Mouse (Mus musculus) right cerebral cortex, postnatal 25 days (tissue): ENCODE data around the gene Irf7.

Source experiments
- DNase-seq: peaks from one replicate; pipeline ENCODE4 v3.0.0; 2022

The Irf7 gene

GRCm38 (mm10) chr7:141219558-141220099 lies 46.7 kb downstream of the Irf7 start:
- no peak for DNase-seq

GRCm38 (mm10) chr7:141218557-141219133 lies 47.6 kb downstream of the Irf7 start:
- no peak for DNase-seq

GRCm38 (mm10) chr7:141218141-141218540 lies 48.1 kb downstream of the Irf7 start:
- no peak for DNase-seq

GRCm38 (mm10) chr7:141217343-141218013 lies 48.8 kb downstream of the Irf7 start:
- no peak for DNase-seq

- no peak for DNase-seq
These were observed 49.4 kb downstream of the Irf7 start for GRCm38 (mm10) chr7:141216894-141217293.

- DNase-seq = no peak
These were observed 50.2 kb downstream of the Irf7 start for GRCm38 (mm10) chr7:141215880-141216733.

GRCm38 (mm10) chr7:141215101-141215879 lies 51.0 kb downstream of the Irf7 start, which contains the start of gene Rassf7:
Gene Rassf7, plus strand, starts transcription at chr7:141215860.
- peak; percentile 76 for DNase-seq

GRCm38 (mm10) chr7:141214310-141214709 lies 52.0 kb downstream of the Irf7 start:
- no peak for DNase-seq

- no peak for DNase-seq
These were observed 52.6 kb downstream of the Irf7 start, which contains the start of gene Lmntd2 for GRCm38 (mm10) chr7:141213605-141214235. Gene Lmntd2, minus strand, starts transcription at chr7:141214080.

GRCm38 (mm10) chr7:141213133-141213532 lies 53.1 kb downstream of the Irf7 start:
- DNase-seq = no peak
